Mouse (Mus musculus) kidney, adult 8-10 months (tissue): ENCODE results near the gene Tap2.
A peak's percentile ranks its signal among the peaks of the same experiment; 100 is the strongest.

Experiments used
- DNase-seq, 2 experiments: peaks; one replicate each; pipeline ENCODE4 v3.0.0; 2022

Gene Tap2

DNA sequence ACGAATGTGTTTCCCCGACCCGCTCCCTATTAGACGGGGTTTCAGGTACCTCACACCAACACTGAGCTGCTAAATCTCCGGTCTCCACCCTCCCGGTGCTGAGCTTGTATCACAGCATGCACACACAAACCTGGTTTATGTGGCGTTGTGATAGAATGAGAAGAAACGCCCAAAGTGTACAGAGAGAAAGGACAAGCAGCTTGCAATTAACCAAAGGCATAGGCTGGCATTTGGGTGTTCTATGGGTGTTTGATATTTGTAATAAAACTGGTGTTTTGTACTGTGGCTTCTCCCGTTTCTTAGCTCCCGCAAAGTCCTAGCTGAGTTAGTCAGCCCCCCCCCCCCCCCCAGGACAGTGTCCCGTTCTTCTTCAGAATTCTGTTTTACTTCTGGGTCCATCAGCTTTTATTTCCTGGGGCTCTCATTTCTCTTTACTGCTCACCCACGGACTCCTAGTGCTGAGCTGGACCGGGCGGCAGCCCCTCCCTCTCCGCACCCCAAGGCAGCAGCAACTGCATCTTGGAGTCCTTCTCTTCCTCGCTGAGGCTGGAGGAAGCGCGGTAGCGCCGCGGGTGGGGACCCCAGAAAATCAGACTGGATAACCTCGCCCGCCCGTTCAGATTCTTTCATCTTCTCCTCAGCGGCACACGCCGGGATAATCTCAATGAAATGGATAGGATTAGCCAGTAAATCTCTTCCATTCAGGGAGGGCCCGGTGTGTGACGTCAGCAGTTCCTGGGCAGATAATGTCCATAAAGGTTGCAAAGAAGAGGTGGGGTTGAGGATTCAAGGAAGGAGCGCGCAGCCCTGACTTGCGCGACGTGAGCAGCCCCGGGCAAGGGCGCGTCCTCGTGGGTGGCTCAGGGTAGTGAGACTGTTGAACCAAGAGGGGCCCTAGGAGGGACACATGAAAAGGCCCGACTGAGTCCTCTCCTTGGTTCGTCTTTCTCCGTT lies 6.1 kb upstream of the Tap2 start, which contains the start of gene Psmb8:
Psmb8 (plus strand) TSS at position 781 of the 954 bp plus-strand sequence.
- DNase-seq, result peak; percentile 91 to 94

DNA sequence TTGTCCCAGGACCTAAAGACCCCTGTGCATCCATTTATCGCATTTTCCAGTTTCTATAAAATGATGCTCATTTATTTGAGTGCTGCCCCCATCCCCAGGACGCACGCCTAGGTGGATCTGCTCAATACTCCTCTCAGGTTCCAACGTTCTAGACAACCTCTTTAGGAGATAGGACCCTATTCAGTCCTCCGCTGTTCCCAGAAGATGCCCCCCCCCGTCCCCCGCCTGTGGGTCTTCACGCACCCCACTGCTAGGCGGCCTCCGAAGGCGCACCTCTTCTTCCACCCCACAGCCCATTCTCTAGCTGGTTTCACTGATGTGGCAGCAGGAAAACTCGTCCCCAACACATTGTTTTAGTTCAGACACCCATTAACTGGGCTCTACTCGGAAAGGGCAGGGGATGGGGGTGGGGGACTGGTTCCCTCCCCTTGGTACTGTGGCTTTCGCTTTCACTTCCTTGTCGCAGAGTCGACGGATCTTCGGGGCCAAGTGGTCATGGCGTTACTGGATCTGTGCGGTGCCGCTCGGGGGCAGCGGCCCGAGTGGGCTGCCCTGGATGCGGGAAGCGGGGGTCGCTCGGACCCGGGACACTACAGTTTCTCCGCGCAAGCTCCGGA lies 5.3 kb upstream of the Tap2 start:
- DNase-seq, result peak; percentile 35 to 57

DNA sequence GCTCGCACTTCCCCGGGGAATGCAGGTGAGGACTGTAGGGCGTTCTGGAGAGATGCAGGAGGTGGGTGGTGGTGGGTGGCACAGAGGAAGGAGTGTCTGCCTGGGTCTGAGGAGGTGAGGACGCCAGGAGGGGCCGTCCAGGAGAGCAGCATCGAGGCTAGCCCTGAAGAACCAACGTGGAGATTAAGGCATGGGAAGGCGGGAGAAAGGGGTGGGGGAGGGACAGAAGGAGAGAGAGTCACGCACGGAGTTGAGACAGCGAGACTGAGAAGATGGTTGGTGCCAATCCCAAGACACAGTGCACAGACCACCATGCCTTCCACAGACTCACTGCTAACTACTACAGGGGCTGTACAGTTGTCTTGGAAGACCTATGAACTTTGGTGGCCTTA lies 4.8 kb upstream of the Tap2 start:
- DNase-seq, result no peak

DNA sequence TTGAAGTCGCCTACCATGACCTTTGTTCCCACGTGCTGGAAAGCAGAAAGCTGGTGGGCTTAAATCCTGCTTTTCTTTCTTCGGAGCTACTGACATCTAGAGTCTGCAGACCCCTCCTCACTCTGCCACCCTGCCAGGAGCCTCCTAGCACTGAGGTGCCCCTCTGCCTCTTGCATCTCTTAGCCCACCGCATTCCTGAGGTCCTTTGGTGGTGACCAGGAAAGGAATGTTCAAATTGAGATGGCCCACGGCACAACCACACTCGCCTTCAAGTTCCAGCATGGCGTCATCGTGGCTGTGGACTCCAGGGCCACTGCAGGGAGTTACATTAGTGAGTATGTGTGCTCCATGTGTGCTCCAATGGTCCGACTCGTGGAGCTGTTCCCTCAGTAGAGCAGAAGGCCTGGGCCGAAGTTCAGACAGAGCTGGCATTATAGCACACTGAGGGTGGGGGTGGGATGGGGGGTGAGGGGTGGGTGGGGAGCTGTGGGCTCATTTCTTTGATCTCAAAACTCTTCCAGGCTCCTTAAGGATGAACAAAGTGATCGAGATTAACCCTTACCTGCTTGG lies 4.2 kb upstream of the Tap2 start:
- DNase-seq, result no peak

DNA sequence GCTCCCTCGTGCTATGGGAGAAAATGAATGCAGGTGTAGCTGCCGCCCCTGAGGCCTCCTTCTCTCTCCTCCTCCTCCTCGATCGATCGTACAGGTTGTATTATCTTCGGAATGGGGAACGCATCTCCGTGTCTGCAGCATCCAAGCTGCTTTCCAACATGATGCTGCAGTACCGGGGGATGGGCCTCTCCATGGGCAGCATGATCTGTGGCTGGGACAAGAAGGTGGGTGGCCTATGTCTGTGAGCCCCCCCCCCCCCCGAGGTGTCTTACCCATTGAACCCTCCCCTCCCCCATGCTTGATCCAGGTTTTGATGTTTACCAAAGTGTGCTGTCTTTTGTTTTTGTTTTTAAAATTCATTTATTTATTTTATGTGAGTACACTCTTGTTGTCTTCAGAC lies 3.3 kb upstream of the Tap2 start:
- DNase-seq, result no peak

DNA sequence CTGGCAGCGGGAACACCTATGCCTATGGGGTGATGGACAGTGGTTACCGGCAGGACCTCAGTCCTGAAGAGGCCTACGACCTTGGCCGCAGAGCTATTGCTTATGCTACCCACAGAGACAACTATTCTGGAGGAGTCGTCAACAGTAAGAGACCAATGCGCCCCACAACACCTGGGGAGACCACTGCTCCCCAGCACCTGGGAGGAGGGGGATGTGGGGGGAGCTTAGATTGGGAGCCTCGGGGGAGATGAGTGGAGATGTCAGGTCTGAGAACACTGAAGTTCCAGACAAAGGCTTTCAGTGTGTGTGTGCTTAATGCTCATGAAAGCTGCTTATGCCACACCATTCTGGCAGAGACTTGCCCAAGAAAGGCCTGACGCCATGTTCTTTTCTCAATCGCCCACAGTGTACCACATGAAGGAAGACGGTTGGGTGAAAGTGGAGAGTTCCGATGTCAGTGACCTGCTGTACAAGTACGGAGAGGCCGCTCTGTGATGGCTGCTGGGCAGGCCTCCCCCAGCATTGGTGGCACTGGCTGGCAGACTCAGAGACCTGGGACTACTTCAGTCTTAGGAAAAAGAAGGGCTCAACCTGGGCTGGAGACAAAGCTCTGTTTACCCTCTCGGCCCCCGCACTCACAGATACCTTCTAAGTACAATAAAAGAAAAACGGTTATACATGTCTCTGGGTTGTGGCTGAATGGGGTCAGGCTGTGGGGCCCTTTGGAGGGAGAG lies 2.4 kb upstream of the Tap2 start:
- DNase-seq, result no peak

DNA sequence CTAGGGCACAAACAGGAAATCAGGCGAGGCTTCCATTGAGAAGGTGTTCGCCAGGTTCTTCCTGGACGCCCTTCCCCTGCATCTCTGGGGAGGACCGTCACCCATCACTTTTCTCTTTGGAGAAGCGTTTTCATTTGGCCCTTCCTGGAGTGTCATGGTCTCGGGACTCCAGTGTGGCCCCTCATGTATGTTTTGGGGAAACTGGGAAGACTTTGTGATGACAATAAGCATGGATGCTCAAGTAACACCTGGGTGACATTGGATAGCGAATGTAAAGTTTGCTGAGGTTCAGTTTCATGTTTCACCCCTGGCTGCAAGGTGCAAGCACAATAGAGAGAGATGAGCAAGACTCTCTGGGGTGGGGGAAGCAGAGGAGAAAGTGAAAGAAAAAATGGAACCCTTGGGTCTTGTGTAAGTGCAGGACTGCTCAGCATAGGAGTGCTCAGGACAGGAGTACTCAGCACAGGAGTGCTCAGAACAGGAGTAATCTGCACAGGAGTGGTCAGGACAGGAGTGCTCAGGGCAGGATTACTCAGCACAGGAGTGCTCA lies 1.7 kb upstream of the Tap2 start:
- DNase-seq, result no peak

DNA sequence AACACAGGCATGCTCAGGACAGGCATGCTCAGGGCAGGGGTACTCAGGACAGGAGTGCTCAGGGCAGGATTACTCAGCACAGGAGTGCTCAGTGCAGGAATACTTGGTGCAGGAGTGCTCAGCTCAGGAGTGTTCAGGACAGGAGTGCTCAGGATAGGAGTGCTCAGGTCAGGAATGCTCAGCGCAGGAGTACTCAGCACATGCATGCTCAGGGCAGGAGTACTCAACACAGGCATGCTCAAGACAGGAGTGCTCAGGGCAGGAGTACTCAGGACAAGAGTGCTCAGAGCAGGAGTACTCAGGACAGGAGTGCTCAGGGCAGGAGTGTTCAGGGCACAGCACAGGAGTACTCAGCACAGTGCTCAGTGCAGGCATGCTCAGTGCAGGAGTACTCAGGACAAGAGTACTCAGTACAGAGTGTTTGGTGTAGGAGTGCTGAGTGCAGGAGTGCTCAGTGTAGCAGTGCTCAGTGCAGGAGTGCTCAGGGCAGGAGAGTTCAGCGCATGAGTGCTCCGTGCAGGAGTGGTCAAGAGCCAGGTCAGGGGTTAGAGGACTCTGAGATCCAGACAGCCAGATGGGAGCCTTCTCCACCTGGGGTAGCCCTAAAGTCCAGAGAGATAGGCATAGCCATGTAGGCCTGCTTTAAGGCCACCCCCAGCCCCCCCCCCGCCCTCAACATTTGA lies 426 bp upstream of the Tap2 start:
- DNase-seq, result no peak

DNA sequence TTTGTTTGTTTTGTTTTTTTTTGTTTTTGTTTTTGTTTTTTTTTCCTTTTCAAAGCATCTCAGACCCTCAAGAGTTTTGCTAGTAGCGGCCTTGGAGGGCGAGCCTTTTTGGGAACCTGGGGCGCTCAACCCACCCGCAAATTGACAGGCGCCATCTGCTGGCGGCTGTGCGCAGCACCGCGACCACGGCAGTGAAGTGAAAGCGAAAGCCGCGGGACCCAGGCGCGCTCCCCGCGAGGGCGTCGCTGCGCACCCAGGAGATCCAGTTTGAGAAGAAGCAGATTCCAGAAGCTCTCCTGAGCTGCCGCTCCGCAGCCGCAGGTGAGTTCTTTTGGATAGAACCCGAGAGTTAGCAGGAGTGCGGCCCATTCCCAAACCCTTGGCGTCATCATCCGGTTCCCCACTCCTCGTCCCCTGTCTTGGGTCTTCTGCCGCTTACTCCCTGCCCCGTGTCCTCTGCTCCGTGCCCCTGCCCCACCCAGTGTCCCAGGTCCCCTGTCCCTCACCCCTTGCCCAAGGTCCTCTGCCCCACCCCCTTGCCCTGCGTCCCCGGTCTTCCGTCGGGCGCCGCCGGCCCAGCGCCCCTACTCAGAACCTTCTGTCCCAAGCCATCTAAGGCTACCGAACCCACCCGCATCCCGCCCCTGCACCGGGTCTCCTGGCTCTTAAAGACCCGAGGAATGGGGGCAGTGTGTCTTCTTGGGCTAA lies 1.1 kb downstream of the Tap2 start:
- DNase-seq, result peak; percentile 80 to 91

DNA sequence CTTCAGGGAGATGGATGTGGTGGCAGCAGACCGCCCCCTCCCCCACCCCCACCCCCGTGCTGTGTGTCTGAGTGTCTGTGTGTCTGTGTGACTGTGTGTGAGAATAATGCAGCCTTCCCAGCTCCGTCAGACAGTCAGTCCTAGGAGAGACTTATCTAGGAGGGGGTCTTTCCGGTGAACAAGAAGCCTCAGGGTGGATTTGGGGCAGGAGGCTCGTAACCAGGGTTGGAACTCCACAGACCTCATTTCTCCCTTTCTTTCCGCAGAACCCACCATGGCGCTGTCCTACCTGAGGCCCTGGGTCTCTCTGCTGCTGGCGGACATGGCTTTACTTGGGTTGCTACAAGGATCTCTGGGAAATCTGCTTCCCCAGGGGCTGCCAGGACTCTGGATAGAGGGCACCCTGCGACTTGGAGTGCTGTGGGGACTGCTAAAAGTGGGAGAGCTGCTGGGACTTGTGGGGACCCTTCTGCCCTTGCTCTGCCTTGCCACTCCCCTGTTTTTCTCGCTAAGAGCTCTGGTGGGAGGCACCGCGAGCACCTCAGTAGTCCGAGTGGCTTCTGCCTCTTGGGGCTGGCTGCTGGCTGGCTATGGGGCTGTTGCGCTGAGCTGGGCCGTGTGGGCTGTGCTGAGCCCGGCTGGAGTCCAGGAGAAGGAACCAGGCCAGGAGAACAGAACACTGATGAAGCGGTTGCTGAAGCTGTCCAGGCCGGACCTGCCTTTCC lies 1.9 kb downstream of the Tap2 start:
- no peak for DNase-seq

DNA sequence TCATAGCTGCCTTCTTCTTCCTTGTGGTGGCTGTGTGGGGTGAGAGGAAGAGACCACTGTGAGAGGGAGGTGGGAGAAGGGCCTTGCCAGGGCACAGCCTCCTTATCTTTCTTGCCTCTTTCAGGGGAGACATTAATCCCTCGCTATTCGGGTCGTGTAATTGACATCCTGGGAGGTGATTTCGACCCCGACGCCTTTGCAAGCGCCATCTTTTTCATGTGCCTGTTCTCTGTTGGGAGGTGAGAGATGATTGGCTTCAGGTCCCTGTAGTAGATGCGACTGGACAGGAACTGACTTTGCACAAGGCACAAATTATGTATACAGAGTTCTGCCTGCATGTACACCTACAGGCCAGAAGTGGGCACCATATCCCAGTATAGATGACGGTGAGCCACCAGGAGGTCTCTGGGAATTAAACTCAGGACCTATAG lies 2.4 kb downstream of the Tap2 start:
- no peak for DNase-seq

DNA sequence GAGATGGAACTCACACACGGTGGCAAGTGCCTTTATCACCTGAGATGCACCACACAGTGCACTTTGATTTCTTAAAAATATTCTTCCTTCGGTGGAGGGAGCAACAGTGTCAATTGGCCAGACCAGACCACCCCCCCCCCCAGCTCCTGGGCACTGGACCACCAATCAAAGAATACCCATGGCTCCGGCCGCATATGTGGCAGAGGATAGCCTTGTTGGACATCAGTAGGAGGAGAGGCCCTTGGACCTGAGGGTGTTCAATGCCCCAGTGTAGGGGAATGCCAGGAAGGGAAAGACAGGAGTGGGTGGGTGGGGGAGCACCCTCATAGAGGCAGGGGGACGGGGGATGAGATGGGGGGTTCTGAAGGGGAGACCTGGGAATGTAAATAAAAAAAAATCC lies 3.4 kb downstream of the Tap2 start:
- no peak for DNase-seq

DNA sequence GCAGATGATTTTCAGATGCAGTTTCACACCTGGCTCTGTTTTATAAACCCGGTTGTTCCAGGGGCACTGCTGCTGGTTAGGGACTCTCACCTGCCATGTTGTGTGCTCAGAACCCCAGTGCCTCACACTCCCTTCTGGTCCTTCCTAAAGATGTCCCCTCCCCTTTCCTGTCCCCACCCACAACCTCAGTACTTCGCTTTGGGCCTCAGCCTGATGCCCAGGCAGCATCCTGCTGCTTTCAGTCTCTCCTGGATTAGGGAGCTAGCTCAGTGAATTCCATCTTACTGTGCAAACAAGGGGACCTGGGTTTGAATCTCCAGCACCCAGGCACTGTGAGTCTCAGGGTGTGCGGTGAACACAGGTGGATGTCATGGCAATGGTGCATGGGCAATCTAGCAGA lies 4.1 kb downstream of the Tap2 start:
- DNase-seq, result no peak

DNA sequence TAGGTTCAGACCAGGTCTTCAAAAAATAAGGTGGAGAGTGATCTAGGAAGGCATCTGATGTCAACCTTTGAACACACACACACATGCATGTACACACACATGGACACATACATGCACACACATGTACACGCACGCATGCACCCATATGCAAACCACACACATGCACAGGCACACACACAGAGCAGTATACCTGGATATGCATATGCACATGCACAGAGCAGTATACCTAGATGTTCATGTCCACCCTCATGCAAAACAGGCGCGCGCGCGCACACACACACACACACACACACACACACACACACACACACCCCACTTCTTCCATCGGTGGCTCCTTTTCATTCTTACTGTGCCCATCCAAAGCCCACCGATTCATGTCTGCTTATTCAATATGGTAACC lies 4.5 kb downstream of the Tap2 start:
- DNase-seq, result no peak

DNA sequence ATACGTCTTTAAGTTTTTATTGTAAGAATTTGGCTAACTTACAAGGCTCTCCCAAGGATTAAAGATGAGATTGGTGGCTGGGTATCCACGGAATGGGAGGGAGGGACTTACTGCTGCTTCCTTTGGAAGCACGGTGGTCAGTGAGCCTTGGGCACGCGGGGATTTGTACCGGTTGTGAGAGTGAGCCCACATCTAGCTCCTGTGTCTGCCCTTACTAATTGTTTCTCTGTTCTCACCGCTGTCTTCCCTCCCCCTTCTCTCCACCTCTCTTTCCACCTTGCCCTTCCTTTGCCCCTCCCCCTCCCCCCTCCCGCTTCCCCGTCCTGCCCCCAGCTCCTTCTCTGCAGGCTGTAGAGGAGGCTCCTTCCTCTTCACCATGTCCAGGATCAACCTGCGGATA lies 5.1 kb downstream of the Tap2 start:
- no peak for DNase-seq

DNA sequence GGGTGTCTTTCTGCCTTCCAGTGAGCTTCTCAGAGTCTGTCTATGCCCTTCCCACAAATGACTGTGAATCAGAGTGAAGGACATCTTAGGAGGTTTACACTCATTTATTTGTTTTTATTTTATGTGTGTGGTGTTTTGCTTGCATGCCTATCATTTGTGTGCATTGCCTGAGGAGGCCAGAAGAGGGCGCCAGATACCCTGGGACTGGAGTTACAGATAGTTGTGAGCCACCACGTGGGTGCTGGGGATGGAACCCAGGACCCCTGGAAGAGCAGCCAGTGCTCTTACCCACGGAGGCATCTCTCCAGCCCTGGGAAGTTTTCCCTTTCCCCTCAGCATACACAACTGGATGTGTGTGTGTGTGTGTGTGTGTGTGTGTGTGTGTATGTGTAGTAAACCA lies 6.4 kb downstream of the Tap2 start:
- DNase-seq, result no peak

DNA sequence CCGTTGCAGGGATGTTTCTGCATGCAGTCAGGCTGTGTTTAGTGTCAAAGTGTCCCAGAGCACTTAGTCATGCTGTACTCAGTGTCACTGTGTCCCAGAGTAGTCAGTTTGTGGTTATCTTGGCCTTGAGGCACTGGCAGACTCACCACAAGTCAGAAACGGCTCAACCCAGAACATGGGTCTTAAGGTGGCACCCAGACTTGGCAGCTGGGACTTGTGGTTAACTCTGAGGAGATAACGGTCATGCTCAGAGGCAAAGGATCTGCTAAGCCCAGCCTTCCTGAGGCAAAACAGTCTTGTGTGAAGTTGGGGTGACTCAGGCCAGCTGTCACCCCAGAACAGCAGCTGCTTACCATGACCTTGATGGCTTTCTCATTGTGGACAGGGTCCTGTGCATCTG lies 7.3 kb downstream of the Tap2 start:
- DNase-seq, result no peak

DNA sequence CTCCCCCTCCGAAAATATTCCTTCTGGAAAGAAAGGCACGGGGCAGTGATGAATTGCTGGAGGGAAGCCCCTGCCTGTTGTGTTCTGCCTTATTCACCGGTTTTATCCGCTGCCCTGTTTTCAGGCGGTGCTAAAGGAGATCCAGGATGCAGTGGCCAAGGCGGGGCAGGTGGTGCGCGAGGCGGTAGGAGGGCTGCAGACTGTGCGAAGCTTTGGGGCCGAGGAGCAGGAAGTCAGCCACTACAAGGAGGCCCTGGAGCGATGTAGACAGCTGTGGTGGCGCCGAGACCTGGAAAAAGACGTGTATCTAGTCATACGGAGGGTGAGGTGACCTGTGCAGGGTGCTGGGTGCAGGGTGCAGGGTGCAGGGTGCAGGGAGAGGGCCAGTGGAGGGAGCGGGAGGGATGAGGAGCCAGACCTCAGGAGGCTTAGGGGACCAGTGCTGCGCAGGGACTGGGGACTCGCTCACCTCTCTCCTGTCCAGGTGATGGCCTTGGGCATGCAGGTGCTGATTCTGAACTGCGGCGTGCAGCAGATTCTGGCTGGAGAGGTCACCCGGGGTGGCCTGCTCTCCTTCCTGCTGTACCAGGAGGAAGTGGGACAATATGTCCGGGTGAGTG lies 8.5 kb downstream of the Tap2 start:
- no peak for DNase-seq

DNA sequence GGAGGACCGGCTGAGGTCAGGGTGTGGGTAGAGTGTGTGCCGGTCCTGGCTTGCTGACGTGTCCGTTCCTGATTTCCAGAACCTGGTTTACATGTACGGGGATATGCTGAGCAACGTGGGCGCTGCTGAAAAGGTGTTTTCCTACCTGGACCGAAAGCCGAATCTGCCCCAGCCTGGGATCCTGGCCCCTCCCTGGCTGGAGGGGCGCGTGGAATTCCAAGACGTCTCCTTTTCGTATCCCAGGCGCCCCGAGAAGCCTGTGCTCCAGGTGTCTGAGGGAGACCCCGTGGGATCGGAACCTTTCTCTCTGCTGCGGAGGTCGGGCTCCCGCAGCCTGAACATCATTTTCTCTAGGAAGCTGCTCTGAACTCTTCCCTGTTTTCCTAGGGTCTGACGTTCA lies 10.6 kb downstream of the Tap2 start:
- DNase-seq, result no peak

DNA sequence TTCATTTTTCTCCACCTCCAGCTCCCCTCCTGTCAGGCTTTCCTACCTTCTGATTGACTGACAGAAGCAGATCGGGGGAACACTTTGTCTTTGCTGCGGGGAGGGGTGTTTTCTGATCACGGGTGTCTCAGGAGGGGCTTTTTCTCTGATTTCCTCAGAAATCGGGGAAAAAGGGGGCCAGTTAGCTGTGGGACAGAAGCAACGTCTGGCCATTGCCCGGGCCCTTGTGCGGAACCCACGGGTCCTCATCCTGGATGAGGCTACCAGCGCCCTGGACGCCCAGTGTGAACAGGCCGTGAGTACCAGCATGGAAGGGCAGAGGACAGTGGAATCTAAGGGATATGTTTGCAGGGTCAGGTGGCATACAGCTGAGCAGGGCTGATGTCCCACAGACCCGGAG lies 11.8 kb downstream of the Tap2 start:
- peak in 1 of 2 experiments; percentile 1 for DNase-seq
